Mouse (Mus musculus) embryonic facial prominence, embryonic 14.5 days (tissue): ENCODE data around the gene Plekhg4. TPM values are rescaled to one million over a fixed set of nuclear protein-coding genes. Genes with fewer than 3 reads are reported as not detected.
A peak's percentile ranks its signal among the peaks of the same experiment; 100 is the strongest.

ENCODE experiments used
- ATAC-seq: fragments of 200-750 bp; cut with Nextera tagmentation; 2 replicates; pipeline ENCODE4 v1.8.0; 2017; ENCODE audit warnings: low read depth, moderate number of reproducible peaks, moderate TSS enrichment
- DNase-seq: peaks from one replicate; pipeline ENCODE4 v3.0.0-alpha.2; 2015; ENCODE audit warnings: low spot score
- H3K27ac ChIP-seq: fragments of 300-500 bp; sonication (generic); replicated peaks from 2 replicates; pipeline ENCODE4 v1.5.1; 2014; ENCODE audit warnings: low read depth, mild to moderate bottlenecking, low read length, moderate library complexity
- H3K27me3 ChIP-seq: fragments of 300-500 bp; sonication (generic); replicated peaks from 2 replicates; pipeline ENCODE4 v1.6.1; 2014; ENCODE audit warnings: low read length; ENCODE audit not compliant: control insufficient read depth, insufficient read depth
- H3K36me3 ChIP-seq: fragments of 300-500 bp; sonication (generic); 2 replicates; pipeline ENCODE4 v1.6.1; 2014; ENCODE audit warnings: low read length, mixed read lengths; ENCODE audit not compliant: control insufficient read depth, insufficient read depth
- H3K4me1 ChIP-seq: fragments of 300-500 bp; sonication (generic); 2 replicates; pipeline ENCODE4 v1.6.1; 2014; ENCODE audit warnings: antibody characterized with exemption, low read length; ENCODE audit not compliant: control insufficient read depth, insufficient read depth
- H3K4me2 ChIP-seq: fragments of 300-500 bp; sonication (generic); 2 replicates; pipeline ENCODE4 v1.6.1; 2014; ENCODE audit warnings: low read depth, mild to moderate bottlenecking, low read length, moderate library complexity, mixed read lengths
- H3K4me3 ChIP-seq: fragments of 300-500 bp; sonication (generic); 2 replicates; pipeline ENCODE4 v1.5.1; 2014; ENCODE audit warnings: low read depth, mild to moderate bottlenecking, low read length
- H3K9ac ChIP-seq: fragments of 300-500 bp; sonication (generic); 2 replicates; pipeline ENCODE4 v1.6.1; 2014; ENCODE audit warnings: low read depth, mild to moderate bottlenecking, low read length, moderate library complexity, mixed read lengths
- H3K9me3 ChIP-seq: fragments of 300-500 bp; sonication (generic); 2 replicates; pipeline ENCODE4 v1.6.1; 2016; ENCODE audit warnings: low read length; ENCODE audit not compliant: control insufficient read depth
- WGBS: fragments of 180-500 bp; shearing (Covaris S2); extraction: QIAGEN DNeasy Blood & Tissue Kit; methylation state at CpG from one replicate; pipeline ENCODE4 v1.1.7; 2014; 5-methylcytosine and 5-hydroxymethylcytosine counted together
- polyA plus RNA-seq: library from polyadenylated mRNA; unstranded; fragments of >200 nt; fragmentation: Nextera tagmentation; extraction: Ambion mirVana; gene quantifications from 2 replicates; pipeline ENCODE4 v1.2.1, GENCODE M21; 2014

The Plekhg4 gene
- polyA plus RNA-seq, 1 experiment from 2014 or later, result 0.25 TPM

- H3K4me2 ChIP-seq, result no peak overlapping the region
- H3K27ac ChIP-seq, result no peak overlapping the region
- H3K9me3 ChIP-seq, result no peaks in the 10 kb centered on the region
- no peak for ATAC-seq
- no peak for DNase-seq
- H3K27me3 ChIP-seq, result no peaks in the 10 kb centered on the region
- H3K36me3 ChIP-seq, result no peaks in the 10 kb centered on the region
- WGBS, result 81% methylated on average over 8 of the region's 8 CpGs
- H3K9ac ChIP-seq, result no peak overlapping the region
- no peak overlapping the region for H3K4me3 ChIP-seq
- H3K4me1 ChIP-seq, result no peaks in the 10 kb centered on the region
Measured at GRCm38 (mm10) chr8:105403467-105403866, 30.4 kb downstream of the Plekhg4 start.

- Histone ChIP-seq H3K27ac (no peak overlapping the region), H3K27me3 (no peaks in the 10 kb centered on the region), H3K4me1 (no peaks in the 10 kb centered on the region), H3K9ac (no peak overlapping the region), H3K36me3 (no peaks in the 10 kb centered on the region), H3K4me3 (no peak overlapping the region), H3K9me3 (no peaks in the 10 kb centered on the region), H3K4me2 (no peak overlapping the region)
- ATAC-seq (no peak), DNase-seq (no peak)
- 53% methylated on average over 1 of the region's 1 CpGs for WGBS
Measured at GRCm38 (mm10) chr8:105404496-105404895, 31.4 kb downstream of the Plekhg4 start.

GRCm38 (mm10) chr8:105406416-105406815 is 33.3 kb downstream of the Plekhg4 start:
- H3K4me3 ChIP-seq, result no peak overlapping the region

GRCm38 (mm10) chr8:105408331-105408730 is 35.3 kb downstream of the Plekhg4 start:
- no peak overlapping the region for H3K4me3 ChIP-seq
- H3K9ac ChIP-seq, result no peak overlapping the region
- no peaks in the 10 kb centered on the region for H3K9me3 ChIP-seq
- no peak for DNase-seq
- H3K27ac ChIP-seq, result no peak overlapping the region
- no peaks in the 10 kb centered on the region for H3K36me3 ChIP-seq
- 57% methylated on average over 7 of the region's 7 CpGs for WGBS
- peaks cover 13% of the 10 kb centered on the region for H3K27me3 ChIP-seq
- 0 out of 2 replicates have a peak, but pooled peaks cover 1% of the 10 kb centered on the region for H3K4me1 ChIP-seq
- ATAC-seq, result no peak
- no peak overlapping the region for H3K4me2 ChIP-seq

More at GRCm38 (mm10) chr8:105406416-105406815, 33.3 kb downstream of the Plekhg4 start:
- ATAC-seq (no peak), DNase-seq (peak; percentile 32)
- no peaks in the 10 kb centered on the region for H3K9me3 ChIP-seq
- no peak overlapping the region for H3K27ac ChIP-seq
- WGBS, result 73% methylated on average over 10 of the region's 10 CpGs
- no peak overlapping the region for H3K9ac ChIP-seq
- H3K27me3 ChIP-seq, result no peaks in the 10 kb centered on the region
- no peaks in the 10 kb centered on the region for H3K36me3 ChIP-seq
- H3K4me1 ChIP-seq, result no peaks in the 10 kb centered on the region
- no peak overlapping the region for H3K4me2 ChIP-seq

- no peak overlapping the region for H3K9ac ChIP-seq
- H3K9me3 ChIP-seq, result no peaks in the 10 kb centered on the region
- H3K4me3 ChIP-seq, result no peak overlapping the region
- DNase-seq (no peak), ATAC-seq (no peak)
- no peaks in the 10 kb centered on the region for H3K36me3 ChIP-seq
- H3K4me2 ChIP-seq, result no peak overlapping the region
- H3K27ac ChIP-seq, result no peak overlapping the region
- whole genome bisulfite sequencing, result 93% methylated on average over 6 of the region's 6 CpGs
- H3K27me3 ChIP-seq, result peaks cover 29% of the 10 kb centered on the region
- H3K4me1 ChIP-seq, result 0 out of 2 replicates have a peak, but pooled peaks cover 6% of the 10 kb centered on the region
Measured at GRCm38 (mm10) chr8:105409947-105410346, 36.9 kb downstream of the Plekhg4 start.

GRCm38 (mm10) chr8:105413391-105413790 is 40.3 kb downstream of the Plekhg4 start, which contains the start of the genes Kctd19 and Lrrc36:
TSS of gene Kctd19 (minus strand) at chr8:105413502.
TSS of gene Lrrc36 (plus strand) at chr8:105413571.
- peak within 1 kb of the TSS; percentile 53 for H3K4me2 ChIP-seq
- H3K9me3 ChIP-seq, result no peaks in the 10 kb centered on the region
- no peaks in the 10 kb centered on the region for H3K36me3 ChIP-seq
- H3K9ac ChIP-seq, result no peak within 1 kb of the TSS
- ATAC-seq (peak; percentile 67; the same call in 1 of the 2 replicates), DNase-seq (no peak)
- peak within 1 kb of the TSS; percentile 33 for H3K4me3 ChIP-seq
- H3K27ac ChIP-seq, result no peak within 1 kb of the TSS
- H3K4me1 ChIP-seq, result 0 out of 2 replicates have a peak, but pooled peaks cover 6% of the 10 kb centered on the region
- WGBS, result 2% methylated on average over 34 of the region's 34 CpGs
- peaks cover 29% of the 10 kb centered on the region for H3K27me3 ChIP-seq

GRCm38 (mm10) chr8:105418992-105419391 is 45.9 kb downstream of the Plekhg4 start:
- peaks cover 10% of the 10 kb centered on the region for H3K27me3 ChIP-seq
- 76% methylated on average over 2 of the region's 2 CpGs for WGBS
- no peak overlapping the region for H3K4me3 ChIP-seq
- H3K9ac ChIP-seq, result no peak overlapping the region
- no peaks in the 10 kb centered on the region for H3K9me3 ChIP-seq
- H3K36me3 ChIP-seq, result no peaks in the 10 kb centered on the region
- ATAC-seq (no peak), DNase-seq (no peak)
- no peak overlapping the region for H3K4me2 ChIP-seq
- no peak overlapping the region for H3K27ac ChIP-seq
- H3K4me1 ChIP-seq, result no peaks in the 10 kb centered on the region

GRCm38 (mm10) chr8:105419800-105420199 is 46.7 kb downstream of the Plekhg4 start:
- no peak for DNase-seq
- 83% methylated on average over 4 of the region's 4 CpGs for WGBS
- H3K27ac ChIP-seq, result no peak overlapping the region
- H3K9ac ChIP-seq, result no peak overlapping the region
- H3K4me1 ChIP-seq, result no peaks in the 10 kb centered on the region
- H3K4me3 ChIP-seq, result no peak overlapping the region
- no peaks in the 10 kb centered on the region for H3K9me3 ChIP-seq
- H3K36me3 ChIP-seq, result no peaks in the 10 kb centered on the region
- H3K4me2 ChIP-seq, result no peak overlapping the region
- ATAC-seq, result no peak
- peaks cover 2% of the 10 kb centered on the region; the same call in 1 of the 2 replicates for H3K27me3 ChIP-seq

GRCm38 (mm10) chr8:105422006-105422405 is 48.9 kb downstream of the Plekhg4 start:
- H3K9me3 ChIP-seq, result no peaks in the 10 kb centered on the region
- H3K9ac ChIP-seq, result no peak overlapping the region
- H3K36me3 ChIP-seq, result no peaks in the 10 kb centered on the region
- no peaks in the 10 kb centered on the region for H3K4me1 ChIP-seq
- ATAC-seq, result no peak
- DNase-seq, result no peak
- H3K27ac ChIP-seq, result no peak overlapping the region
- no peak overlapping the region for H3K4me3 ChIP-seq
- WGBS, result 67% methylated on average over 1 of the region's 1 CpGs
- H3K4me2 ChIP-seq, result no peak overlapping the region
- no peaks in the 10 kb centered on the region for H3K27me3 ChIP-seq
